Mouse (Mus musculus): ENCODE results near the gene Notch2.
A peak's percentile ranks its signal among the peaks of the same experiment; 100 is the strongest.

Gene Notch2

GRCm38 (mm10) chr3:97993920-97994545 lies 19.3 kb upstream of the Notch2 start:
- DNase-seq (ENCODE audit: low spot score in 2 of 2): no peak

- DNase-seq (ENCODE audit: low spot score in 2 of 2): peak in 1 of 2 experiments; percentile 16
Measured at GRCm38 (mm10) chr3:97994818-97995217, 18.5 kb upstream of the Notch2 start.

GRCm38 (mm10) chr3:97998349-97998748 lies 15.0 kb upstream of the Notch2 start:
- DNase-seq (ENCODE audit: low spot score in 2 of 2): no peak

GRCm38 (mm10) chr3:98003558-98003957 lies 9.8 kb upstream of the Notch2 start:
- no peak for DNase-seq (ENCODE audit: low spot score in 2 of 2)

GRCm38 (mm10) chr3:98004231-98004630 lies 9.1 kb upstream of the Notch2 start:
- no peak for DNase-seq (ENCODE audit: low spot score in 2 of 2)

GRCm38 (mm10) chr3:98005306-98005705 lies 8.0 kb upstream of the Notch2 start:
- DNase-seq (ENCODE audit: low spot score in 2 of 2): no peak

GRCm38 (mm10) chr3:98006046-98006691 lies 7.2 kb upstream of the Notch2 start:
- no peak for DNase-seq (ENCODE audit: low spot score in 2 of 2)

GRCm38 (mm10) chr3:98006973-98007372 lies 6.4 kb upstream of the Notch2 start:
- DNase-seq (ENCODE audit: low spot score in 2 of 2): no peak

GRCm38 (mm10) chr3:98008143-98008542 lies 5.2 kb upstream of the Notch2 start:
- DNase-seq (ENCODE audit: low spot score in 2 of 2): no peak

GRCm38 (mm10) chr3:98009190-98009840 lies 4.0 kb upstream of the Notch2 start:
- DNase-seq (ENCODE audit: low spot score in 2 of 2): no peak

GRCm38 (mm10) chr3:98013086-98013400 lies 284 bp upstream of the Notch2 start:
- DNase-seq (ENCODE audit: low spot score in 2 of 2): no peak

- no peak for DNase-seq (ENCODE audit: low spot score in 2 of 2)
Measured at GRCm38 (mm10) chr3:98015205-98016171, 2.2 kb downstream of the Notch2 start.

GRCm38 (mm10) chr3:98016901-98017591 lies 3.7 kb downstream of the Notch2 start:
- no peak for DNase-seq (ENCODE audit: low spot score in 2 of 2)

GRCm38 (mm10) chr3:98018187-98018586 lies 4.9 kb downstream of the Notch2 start:
- DNase-seq (ENCODE audit: low spot score in 2 of 2): no peak

- no peak for DNase-seq (ENCODE audit: low spot score in 2 of 2)
Measured at GRCm38 (mm10) chr3:98020431-98021229, 7.3 kb downstream of the Notch2 start.

- DNase-seq (ENCODE audit: low spot score in 2 of 2): no peak
Measured at GRCm38 (mm10) chr3:98024288-98024848, 11.0 kb downstream of the Notch2 start.

- DNase-seq (ENCODE audit: low spot score in 2 of 2): no peak
Measured at GRCm38 (mm10) chr3:98025521-98025920, 12.2 kb downstream of the Notch2 start.

- DNase-seq (ENCODE audit: low spot score in 2 of 2): no peak
Measured at GRCm38 (mm10) chr3:98025921-98026880, 12.9 kb downstream of the Notch2 start.

- DNase-seq (ENCODE audit: low spot score in 2 of 2): no peak
Measured at GRCm38 (mm10) chr3:98027371-98027774, 14.0 kb downstream of the Notch2 start.
